ENCODE assay signal across 9 mouse cellular contexts in genomic region chr10:18845287-18845662, GRCm38 (mm10). TPM values are rescaled to one million over a fixed set of nuclear protein-coding genes. Genes with fewer than 3 reads are reported as not detected.
DNase-seq lines count a peak whose midpoint lies in the region; ATAC-seq and TF ChIP-seq lines count a peak whose summit lies in the region.
"Had no signal": no experiment of that assay in that cellular context is flagged by ENCODE, and none has a peak within 500 bp of the region (broad histone marks: within the 10 kb centered on the region; RNA-seq: fewer than 3 reads in every experiment).

No protein-coding gene starts in this region.

- H3K4me3 ChIP-seq in cortical plate, adult 2 months (ENCODE audit: insufficient read depth, low read length) = peak overlapping the region; percentile 31
- H3K4me3 ChIP-seq in hindbrain, embryonic 15.5 days = peak overlapping the region; percentile 56
- H3K4me3 ChIP-seq in midbrain, embryonic 10.5 days = peak overlapping the region; percentile 62

- TF ChIP-seq POLR2A in cortical plate, adult 2 months (IDR thresholded peaks at IDR 0.05; ENCODE audit: extremely low read depth, insufficient read depth, low read length) = no peak

- intact Hi-C loops in left cerebral cortex, postnatal 14 days (cut with DNase I) = no loop called here

- peak; percentile 40 for DNase-seq in kidney, adult 11 months
- DNase-seq in kidney, postnatal 10 days = no peak
- no peak for DNase-seq in midbrain, embryonic 10.5 days (ENCODE audit: low spot score)
- no peak for DNase-seq in ovary, postnatal 14 days (ENCODE audit: low spot score)
- DNase-seq in urinary bladder, postnatal 4 days (ENCODE audit: low spot score in 2 of 2) = no peak
- DNase-seq in left cerebral cortex, postnatal 14 days (ENCODE audit: low spot score in 2 of 2) = no peak

- no peaks in the 10 kb centered on the region for H3K9me3 ChIP-seq in hindbrain, embryonic 15.5 days
- no peaks in the 10 kb centered on the region for H3K9me3 ChIP-seq in midbrain, embryonic 10.5 days (replicated peaks)

- H3K27ac ChIP-seq in cortical plate, adult 2 months (ENCODE audit: insufficient read depth, low read length) = no peak overlapping the region
- H3K27ac ChIP-seq in hindbrain, embryonic 15.5 days (replicated peaks) = no peak overlapping the region
- H3K27ac ChIP-seq in midbrain, embryonic 10.5 days (replicated peaks) = peak overlapping the region; percentile 76

- H3K27me3 ChIP-seq in hindbrain, embryonic 15.5 days = peaks cover 39% of the 10 kb centered on the region
- H3K27me3 ChIP-seq in midbrain, embryonic 10.5 days (ENCODE audit: low read depth, poor library complexity, severe bottlenecking) = peaks cover 57% of the 10 kb centered on the region

- whole genome bisulfite sequencing in hindbrain, embryonic 15.5 days = 7% methylated on average over 18 of the region's 18 CpGs
- 6% methylated on average over 18 of the region's 18 CpGs for WGBS in midbrain, embryonic 10.5 days

- H3K4me2 ChIP-seq in hindbrain, embryonic 15.5 days = peak overlapping the region; percentile 95

- H3K36me3 ChIP-seq in hindbrain, embryonic 15.5 days = no peaks in the 10 kb centered on the region
- no peaks in the 10 kb centered on the region for H3K36me3 ChIP-seq in midbrain, embryonic 10.5 days
- H3K36me3 ChIP-seq: G1E had no signal

- no peak for ATAC-seq in hindbrain, embryonic 15.5 days (ENCODE audit: low FRiP score, low read depth)

- no peak for TF ChIP-seq CTCF in cortical plate, adult 2 months (IDR thresholded peaks at IDR 0.05; ENCODE audit: extremely low read depth, insufficient read depth, low read length)

- H3K9ac ChIP-seq in hindbrain, embryonic 15.5 days = peak overlapping the region; percentile 45

- H3K4me1 ChIP-seq in cortical plate, adult 2 months (ENCODE audit: control insufficient read depth, insufficient read depth, low read length) = no peaks in the 10 kb centered on the region
- peaks cover 8% of the 10 kb centered on the region; the same call in 1 of the 2 replicates for H3K4me1 ChIP-seq in hindbrain, embryonic 15.5 days (replicated peaks)
- peaks cover 10% of the 10 kb centered on the region for H3K4me1 ChIP-seq in midbrain, embryonic 10.5 days

RNA-seq across cellular contexts. Expression of gene Perp, which starts 0.5 kb away (rescaled TPM):
- 5.7 and 6.6 TPM in 2 replicates for polyA plus RNA-seq in cortical plate, adult 2 months (2012; rRNA removed)
- 10.0 and 11.6 TPM in 2 replicates for polyA plus RNA-seq in hindbrain, embryonic 15.5 days (2015; fragmentation: Nextera tagmentation; extraction: Ambion mirVana)
- 10.6 TPM in 2 replicates for polyA plus RNA-seq in midbrain, embryonic 10.5 days (2016; fragmentation: Nextera tagmentation; extraction: Ambion mirVana)
- 1 to 10 TPM; 4.8 to 5.4 TPM for total RNA-seq in left cerebral cortex, postnatal 14 days (2021)
- total RNA-seq: G1E had no signal
- polyA plus RNA-seq: G1E had no signal

RNA-seq across cellular contexts. Expression of gene Gm4922, which starts 58.7 kb away (rescaled TPM):
- not detected in 2 replicates for polyA plus RNA-seq in cortical plate, adult 2 months (2012; rRNA removed)
- polyA plus RNA-seq in hindbrain, embryonic 15.5 days (2015; fragmentation: Nextera tagmentation; extraction: Ambion mirVana) = 0.55 and 0.71 TPM in 2 replicates
- not detected in 2 replicates for polyA plus RNA-seq in midbrain, embryonic 10.5 days (2016; fragmentation: Nextera tagmentation; extraction: Ambion mirVana)
- total RNA-seq in left cerebral cortex, postnatal 14 days (2021) = not detected
- polyA plus RNA-seq: G1E had no signal
